Mouse (Mus musculus) forebrain, embryonic 12.5 days (tissue): ENCODE results near the gene Eps15l1. TPM values are rescaled to one million over a fixed set of nuclear protein-coding genes. Genes with fewer than 3 reads are reported as not detected.

Source experiments
- ATAC-seq: fragments of 200-750 bp; cut with Nextera tagmentation; 2 replicates; pipeline ENCODE4 v1.8.0; 2017; ENCODE audit warnings: moderate TSS enrichment; ENCODE audit not compliant: low FRiP score
- H3K27ac ChIP-seq: fragments of 300-500 bp; sonication (generic); 2 replicates; pipeline ENCODE4 v1.5.1; 2016; ENCODE audit warnings: mild to moderate bottlenecking
- H3K27me3 ChIP-seq: fragments of 300-500 bp; sonication (generic); 2 replicates; pipeline ENCODE4 v1.6.1; 2016; ENCODE audit warnings: mild to moderate bottlenecking
- H3K36me3 ChIP-seq: fragments of 300-500 bp; sonication (generic); replicated peaks from 2 replicates; pipeline ENCODE4 v1.6.1; 2016; ENCODE audit warnings: mild to moderate bottlenecking
- H3K4me1 ChIP-seq: fragments of 300-500 bp; sonication (generic); 2 replicates; pipeline ENCODE4 v1.6.1; 2016
- H3K4me2 ChIP-seq: fragments of 300-500 bp; sonication (generic); 2 replicates; pipeline ENCODE4 v1.6.1; 2016; ENCODE audit warnings: mild to moderate bottlenecking, moderate library complexity
- H3K4me3 ChIP-seq: fragments of 300-500 bp; sonication (generic); replicated peaks from 2 replicates; pipeline ENCODE4 v1.5.1; 2016; ENCODE audit warnings: mild to moderate bottlenecking
- H3K9ac ChIP-seq: fragments of 300-500 bp; sonication (generic); 2 replicates; pipeline ENCODE4 v1.6.1; 2016; ENCODE audit warnings: mild to moderate bottlenecking
- H3K9me3 ChIP-seq: fragments of 300-500 bp; sonication (generic); 2 replicates; pipeline ENCODE4 v1.6.1; 2016
- WGBS: fragments of 180-500 bp; shearing (Covaris S2); methylation state at CpG from one replicate; pipeline ENCODE4 v1.1.7; 2016; 5-methylcytosine and 5-hydroxymethylcytosine counted together
- polyA plus RNA-seq: library from polyadenylated mRNA; unstranded; fragments of >200 nt; fragmentation: Nextera tagmentation; extraction: Ambion mirVana; gene quantifications from 2 replicates; pipeline ENCODE4 v1.2.1, GENCODE M21; 2016

Eps15l1 gene
- 73.5 and 74.3 TPM in 2 replicates for polyA plus RNA-seq

- under 1% methylated on average over 48 of the region's 48 CpGs for WGBS
- ATAC-seq = peak; percentile 98
- peak within 1 kb of the TSS; percentile 90 for H3K9ac ChIP-seq
- no peaks in the 10 kb centered on the region for H3K9me3 ChIP-seq
- peak within 1 kb of the TSS; percentile 80 for H3K4me2 ChIP-seq
- H3K27ac ChIP-seq = peak within 1 kb of the TSS; percentile 91
- H3K4me3 ChIP-seq = peak within 1 kb of the TSS; percentile 85
- no peaks in the 10 kb centered on the region for H3K27me3 ChIP-seq
- peaks cover 42% of the 10 kb centered on the region for H3K4me1 ChIP-seq
- H3K36me3 ChIP-seq = peaks cover 3% of the 10 kb centered on the region; the same call in 1 of the 2 replicates
Observed at GRCm38 (mm10) chr8:72421362-72422335, at the start of gene Eps15l1. Eps15l1 (minus strand) TSS chr8:72421460.

- no peak overlapping the region for H3K9ac ChIP-seq
- H3K4me2 ChIP-seq = no peak overlapping the region
- H3K9me3 ChIP-seq = no peaks in the 10 kb centered on the region
- no peak overlapping the region for H3K4me3 ChIP-seq
- no peak for ATAC-seq
- peaks cover 14% of the 10 kb centered on the region for H3K4me1 ChIP-seq
- H3K36me3 ChIP-seq = peaks cover 75% of the 10 kb centered on the region
- no peaks in the 10 kb centered on the region for H3K27me3 ChIP-seq
- H3K27ac ChIP-seq = no peak overlapping the region
- 97% methylated on average over 7 of the region's 7 CpGs for WGBS
Observed at GRCm38 (mm10) chr8:72470684-72471083, 49.4 kb upstream of the Eps15l1 start.

- no peak for ATAC-seq
- Histone ChIP-seq H3K4me3 (no peak overlapping the region), H3K4me2 (no peak overlapping the region), H3K27ac (no peak overlapping the region), H3K27me3 (no peaks in the 10 kb centered on the region), H3K36me3 (peaks cover 82% of the 10 kb centered on the region), H3K9ac (no peak overlapping the region), H3K4me1 (peaks cover 12% of the 10 kb centered on the region), H3K9me3 (no peaks in the 10 kb centered on the region)
- 96% methylated on average over 8 of the region's 8 CpGs for WGBS
Observed at GRCm38 (mm10) chr8:72469984-72470383, 48.7 kb upstream of the Eps15l1 start.

- H3K4me2 ChIP-seq = no peak overlapping the region
- no peak overlapping the region for H3K9ac ChIP-seq
- H3K36me3 ChIP-seq = peaks cover 89% of the 10 kb centered on the region
- ATAC-seq = no peak
- H3K4me1 ChIP-seq = peaks cover 10% of the 10 kb centered on the region
- H3K4me3 ChIP-seq = no peak overlapping the region
- no peaks in the 10 kb centered on the region for H3K27me3 ChIP-seq
- H3K27ac ChIP-seq = no peak overlapping the region
- WGBS = 93% methylated on average over 2 of the region's 2 CpGs
- H3K9me3 ChIP-seq = no peaks in the 10 kb centered on the region
Observed at GRCm38 (mm10) chr8:72469243-72469642, 48.0 kb upstream of the Eps15l1 start.

GRCm38 (mm10) chr8:72464211-72464610 lies 43.0 kb upstream of the Eps15l1 start:
- H3K27me3 ChIP-seq = no peaks in the 10 kb centered on the region
- peaks cover 100% of the 10 kb centered on the region for H3K36me3 ChIP-seq
- H3K27ac ChIP-seq = no peak overlapping the region
- no peaks in the 10 kb centered on the region for H3K9me3 ChIP-seq
- H3K4me3 ChIP-seq = no peak overlapping the region
- no peak overlapping the region for H3K4me2 ChIP-seq
- no peak for ATAC-seq
- no peak overlapping the region for H3K9ac ChIP-seq
- WGBS = 96% methylated on average over 10 of the region's 10 CpGs
- no peaks in the 10 kb centered on the region for H3K4me1 ChIP-seq

- no peak overlapping the region for H3K27ac ChIP-seq
- H3K27me3 ChIP-seq = no peaks in the 10 kb centered on the region
- peaks cover 78% of the 10 kb centered on the region for H3K36me3 ChIP-seq
- H3K4me2 ChIP-seq = no peak overlapping the region
- no peaks in the 10 kb centered on the region for H3K9me3 ChIP-seq
- 88% methylated on average over 4 of the region's 4 CpGs for WGBS
- no peak for ATAC-seq
- H3K9ac ChIP-seq = no peak overlapping the region
- no peaks in the 10 kb centered on the region for H3K4me1 ChIP-seq
- no peak overlapping the region for H3K4me3 ChIP-seq
Observed at GRCm38 (mm10) chr8:72459881-72460533, 38.7 kb upstream of the Eps15l1 start.

GRCm38 (mm10) chr8:72458457-72458856 lies 37.2 kb upstream of the Eps15l1 start:
- no peaks in the 10 kb centered on the region for H3K27me3 ChIP-seq
- no peak overlapping the region for H3K4me3 ChIP-seq
- peaks cover 76% of the 10 kb centered on the region for H3K36me3 ChIP-seq
- WGBS = 87% methylated on average over 6 of the region's 6 CpGs
- peaks cover 5% of the 10 kb centered on the region; the same call in 1 of the 2 replicates for H3K9me3 ChIP-seq
- H3K4me1 ChIP-seq = no peaks in the 10 kb centered on the region
- H3K9ac ChIP-seq = no peak overlapping the region
- ATAC-seq = no peak
- no peak overlapping the region for H3K4me2 ChIP-seq
- H3K27ac ChIP-seq = no peak overlapping the region

- H3K4me3 ChIP-seq = no peak overlapping the region
- no peak overlapping the region for H3K27ac ChIP-seq
- WGBS = 89% methylated on average over 3 of the region's 3 CpGs
- H3K27me3 ChIP-seq = no peaks in the 10 kb centered on the region
- H3K4me2 ChIP-seq = no peak overlapping the region
- no peaks in the 10 kb centered on the region for H3K4me1 ChIP-seq
- no peak overlapping the region for H3K9ac ChIP-seq
- H3K9me3 ChIP-seq = peaks cover 5% of the 10 kb centered on the region; the same call in 1 of the 2 replicates
- H3K36me3 ChIP-seq = peaks cover 76% of the 10 kb centered on the region
- no peak for ATAC-seq
Observed at GRCm38 (mm10) chr8:72457806-72458205, 36.5 kb upstream of the Eps15l1 start.

GRCm38 (mm10) chr8:72455317-72455716 lies 34.1 kb upstream of the Eps15l1 start:
- Histone ChIP-seq H3K9me3 (peaks cover 5% of the 10 kb centered on the region; the same call in 1 of the 2 replicates), H3K4me1 (no peaks in the 10 kb centered on the region), H3K27me3 (no peaks in the 10 kb centered on the region), H3K4me3 (no peak overlapping the region), H3K36me3 (peaks cover 72% of the 10 kb centered on the region), H3K27ac (no peak overlapping the region), H3K4me2 (no peak overlapping the region), H3K9ac (no peak overlapping the region)
- WGBS = 93% methylated on average over 4 of the region's 4 CpGs
- ATAC-seq = no peak

GRCm38 (mm10) chr8:72453904-72454303 lies 32.6 kb upstream of the Eps15l1 start:
- Histone ChIP-seq H3K9me3 (peaks cover 5% of the 10 kb centered on the region; the same call in 1 of the 2 replicates), H3K4me3 (no peak overlapping the region), H3K36me3 (peaks cover 72% of the 10 kb centered on the region), H3K27ac (no peak overlapping the region), H3K4me2 (no peak overlapping the region), H3K9ac (no peak overlapping the region), H3K4me1 (no peaks in the 10 kb centered on the region), H3K27me3 (no peaks in the 10 kb centered on the region)
- WGBS = 89% methylated on average over 2 of the region's 2 CpGs
- no peak for ATAC-seq

- Histone ChIP-seq H3K9ac (no peak overlapping the region), H3K36me3 (peaks cover 72% of the 10 kb centered on the region), H3K27ac (no peak overlapping the region), H3K27me3 (no peaks in the 10 kb centered on the region), H3K4me1 (no peaks in the 10 kb centered on the region), H3K4me2 (no peak overlapping the region), H3K9me3 (peaks cover 5% of the 10 kb centered on the region; the same call in 1 of the 2 replicates), H3K4me3 (no peak overlapping the region)
- no peak for ATAC-seq
- 91% methylated on average over 8 of the region's 8 CpGs for WGBS
Observed at GRCm38 (mm10) chr8:72451516-72451915, 30.3 kb upstream of the Eps15l1 start.

- 92% methylated on average over 6 of the region's 6 CpGs for WGBS
- no peak overlapping the region for H3K27ac ChIP-seq
Observed at GRCm38 (mm10) chr8:72445071-72445470, 23.8 kb upstream of the Eps15l1 start.

More at GRCm38 (mm10) chr8:72445071-72445470, 23.8 kb upstream of the Eps15l1 start:
- Histone ChIP-seq H3K27me3 (no peaks in the 10 kb centered on the region), H3K4me2 (no peak overlapping the region), H3K9ac (no peak overlapping the region), H3K4me1 (peaks cover 5% of the 10 kb centered on the region), H3K4me3 (no peak overlapping the region), H3K36me3 (peaks cover 22% of the 10 kb centered on the region), H3K9me3 (no peaks in the 10 kb centered on the region)
- no peak for ATAC-seq
